ENCODE assay signal across 25 mouse cellular contexts in genomic region chr11:102019736-102020135, GRCm38 (mm10). TPM values are rescaled to one million over a fixed set of nuclear protein-coding genes. Genes with fewer than 3 reads are reported as not detected.
"Had no signal": no experiment of that assay in that cellular context is flagged by ENCODE, and none has a peak within 500 bp of the region (broad histone marks: within the 10 kb centered on the region; RNA-seq: fewer than 3 reads in every experiment).

No protein-coding gene starts in this region.

- H3K4me1 ChIP-seq: liver, embryonic 13.5 days; stomach, embryonic 15.5 days had no signal

- H3K27ac ChIP-seq: left cerebral cortex, adult 2 months; liver, embryonic 13.5 days; neural tube, embryonic 13.5 days; stomach, embryonic 15.5 days had no signal

- ATAC-seq: midbrain, embryonic 16.5 days had no signal

- H3K27me3 ChIP-seq: neural tube, embryonic 13.5 days; stomach, embryonic 15.5 days had no signal

- H3K9ac ChIP-seq: liver, embryonic 13.5 days; neural tube, embryonic 13.5 days; stomach, embryonic 15.5 days had no signal

- H3K4me2 ChIP-seq: liver, embryonic 13.5 days; midbrain, embryonic 11.5 days; neural tube, embryonic 13.5 days; stomach, embryonic 15.5 days had no signal

- H3K9me3 ChIP-seq: liver, embryonic 13.5 days; neural tube, embryonic 13.5 days; stomach, embryonic 15.5 days had no signal

- DNase-seq: kidney, adult 18-20 months; kidney, adult 9 months; kidney, postnatal 14 days; kidney, postnatal 4 days; layer of hippocampus, postnatal 36 days; liver, embryonic 13.5 days; lung, adult 2 months; lung, postnatal 14 days; lung, postnatal 4 days; right cerebral cortex, postnatal 25 days; spleen, adult 18-20 months; thymus, postnatal 25 days had no signal

- H3K36me3 ChIP-seq: liver, embryonic 13.5 days; stomach, embryonic 15.5 days had no signal

- H3K4me3 ChIP-seq: left cerebral cortex, adult 2 months; liver, embryonic 13.5 days; myocyte; neural tube, embryonic 13.5 days; stomach, embryonic 15.5 days had no signal

RNA-seq across cellular contexts. Expression of gene Cd300lg, which starts 21.6 kb away (rescaled TPM):
- polyA plus RNA-seq: myocyte had no signal

RNA-seq across cellular contexts. Expression of gene Cfap97d1, which starts 35.7 kb away (rescaled TPM):
- polyA plus RNA-seq: kidney, embryonic 16.5 days; limb, embryonic 11.5 days; limb, embryonic 14.5 days; liver, adult 2 months; liver, embryonic 13.5 days; liver, embryonic 16.5 days; lung, adult 2 months; lung, embryonic 16.5 days; midbrain, embryonic 11.5 days; midbrain, embryonic 16.5 days; myocyte; neural tube, embryonic 13.5 days; stomach, embryonic 15.5 days; thymus, postnatal 0 days had no signal

RNA-seq across cellular contexts. Expression of gene Sost, which starts 52.9 kb away (rescaled TPM):
- polyA plus RNA-seq: liver, embryonic 16.5 days; midbrain, embryonic 11.5 days; midbrain, embryonic 16.5 days had no signal
